Mouse (Mus musculus): ENCODE measurements around the gene Mgarp. TPM values are rescaled to one million over a fixed set of nuclear protein-coding genes. Genes with fewer than 3 reads are reported as not detected.
A peak's percentile ranks its signal among the peaks of the same experiment; 100 is the strongest.
"Not testable (repeated sequence)": the region's sequence is repeated elsewhere in the genome, so short reads cannot be mapped to it uniquely, and the experiment has no call there.

The Mgarp gene
- 14.0 and 14.5 TPM in 2 replicates for polyA plus RNA-seq (2016; fragmentation: Nextera tagmentation; extraction: Ambion mirVana)

DNA sequence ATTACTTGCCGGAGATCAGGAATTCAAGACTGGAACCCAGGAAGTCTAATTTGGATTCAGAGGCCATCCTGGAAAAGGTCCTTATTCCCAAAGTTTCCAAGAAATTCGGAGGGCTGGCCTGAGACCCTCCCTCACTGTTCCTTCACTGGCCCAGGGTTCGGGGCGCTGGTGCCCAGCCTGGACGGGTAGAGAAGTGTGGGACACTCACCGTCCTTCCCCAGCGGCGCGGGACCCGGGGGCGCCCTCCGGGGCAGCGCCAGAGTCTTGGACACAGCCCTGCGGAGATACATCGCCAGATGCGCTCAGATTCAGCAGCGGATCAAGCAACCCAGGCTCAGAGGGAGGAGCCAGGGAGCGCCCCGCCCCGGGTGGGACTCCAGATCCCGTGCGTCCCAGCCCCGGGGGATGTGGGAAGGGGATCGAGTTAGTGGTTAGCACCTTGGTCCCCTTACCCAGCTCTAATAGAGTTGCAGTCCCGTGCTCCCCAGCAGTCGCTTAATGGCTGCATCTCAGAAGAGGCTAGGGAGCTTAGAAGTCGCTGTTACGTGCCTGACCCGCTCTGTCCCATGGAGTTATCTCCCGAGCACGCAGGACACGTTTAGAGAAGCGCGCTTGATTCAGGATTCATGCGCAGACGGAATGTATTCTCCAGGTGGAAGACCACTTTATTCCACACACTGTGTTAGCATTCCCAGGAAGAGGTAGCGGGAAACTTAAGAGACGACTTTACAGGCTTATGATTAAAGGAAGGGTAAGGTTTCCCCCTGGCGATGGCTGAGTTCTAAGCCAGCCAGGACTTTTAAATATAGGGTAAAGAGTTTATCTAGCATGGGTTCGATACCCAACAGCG lies at the start of gene Mgarp:
Mgarp (minus strand) TSS at position 520 of the 850 bp plus-strand sequence.
- 1% methylated on average over 41 of the region's 41 CpGs for WGBS
- H3K27ac ChIP-seq (ENCODE audit: poor library complexity, severe bottlenecking), result no peak within 1 kb of the TSS

DNA sequence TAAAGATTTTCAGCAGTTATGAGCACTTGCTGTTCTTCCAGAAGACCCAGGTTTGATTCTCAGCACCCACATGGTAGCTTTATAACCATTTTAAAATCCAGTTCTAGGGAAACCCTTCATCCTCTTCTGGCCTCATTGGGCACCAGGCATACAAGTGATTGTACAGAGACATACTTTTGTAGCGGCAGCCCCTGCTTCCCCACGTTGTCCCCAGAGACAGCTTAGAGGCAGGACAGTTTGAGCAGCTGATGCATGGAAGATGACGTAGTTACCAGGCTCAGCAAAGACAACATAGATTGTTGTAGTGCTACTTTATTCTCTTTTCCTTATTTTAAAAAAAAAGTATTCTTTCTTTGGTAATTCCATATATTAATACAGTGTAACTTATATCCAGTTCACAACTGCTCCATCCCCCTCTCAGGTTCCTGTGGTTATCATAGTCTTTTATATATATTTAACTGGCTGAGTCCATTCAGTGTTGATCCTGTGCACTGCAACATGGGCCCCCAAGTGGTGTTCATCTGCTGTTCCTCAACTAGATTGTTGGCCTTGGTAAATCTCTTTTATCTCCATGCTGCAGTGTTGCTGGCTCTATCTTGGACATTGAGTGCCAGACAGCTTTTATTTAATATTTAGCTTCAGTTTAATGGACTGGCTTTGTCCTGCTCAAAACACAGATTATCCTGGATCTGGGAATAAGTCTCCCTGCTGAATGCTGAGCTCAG lies 38.5 kb upstream of the Mgarp start:
- ATAC-seq (ENCODE audit: insufficient number of reproducible peaks, low FRiP score), result no peak
- H3K4me1 ChIP-seq (replicated peaks), result 0 out of 2 replicates have a peak, but pooled peaks cover 3% of the 10 kb centered on the region
- H3K36me3 ChIP-seq, result peaks cover 9% of the 10 kb centered on the region; the same call in 1 of the 2 replicates
- H3K27me3 ChIP-seq (replicated peaks), result no peaks in the 10 kb centered on the region
- 87% methylated on average over 3 of the region's 3 CpGs for WGBS
- H3K9me3 ChIP-seq (replicated peaks), result no peaks in the 10 kb centered on the region
- H3K27ac ChIP-seq (ENCODE audit: poor library complexity, severe bottlenecking), result no peak overlapping the region
- no peak overlapping the region for H3K4me3 ChIP-seq
- H3K9ac ChIP-seq, result no peak overlapping the region
- H3K4me2 ChIP-seq, result no peak overlapping the region

More for the DNA sequence above, at the start of gene Mgarp:
- Histone ChIP-seq H3K4me1 (replicated peaks) (peaks cover 18% of the 10 kb centered on the region), H3K4me2 (peak within 1 kb of the TSS; percentile 85), H3K27me3 (replicated peaks) (0 out of 2 replicates have a peak, but pooled peaks cover 14% of the 10 kb centered on the region), H3K9ac (peak within 1 kb of the TSS; percentile 62), H3K4me3 (peak within 1 kb of the TSS; percentile 57), H3K36me3 (no peaks in the 10 kb centered on the region), H3K9me3 (replicated peaks) (no peaks in the 10 kb centered on the region)
- peak; percentile 74 for ATAC-seq (ENCODE audit: insufficient number of reproducible peaks, low FRiP score)

DNA sequence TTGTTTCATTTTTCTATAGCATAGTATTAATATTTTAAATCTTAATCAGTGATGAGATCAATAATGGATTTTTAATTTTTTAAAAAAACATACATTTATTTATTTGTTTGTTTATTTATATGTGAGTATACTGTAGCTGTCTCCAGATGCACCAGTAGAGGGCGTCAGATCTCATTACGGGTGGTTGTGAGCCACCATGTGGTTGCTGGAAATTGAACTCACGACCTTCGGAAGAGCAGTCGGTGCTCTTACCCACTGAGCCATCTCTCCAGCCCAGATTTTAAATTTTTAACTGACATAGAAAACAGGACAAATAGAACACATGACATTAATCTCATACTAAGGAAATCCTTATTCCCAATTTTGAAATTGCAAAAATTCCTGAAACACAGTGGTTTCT lies 37.8 kb upstream of the Mgarp start:
- H3K36me3 ChIP-seq; H3K4me2 ChIP-seq; H3K9ac ChIP-seq; H3K27ac ChIP-seq (ENCODE audit: poor library complexity, severe bottlenecking); H3K9me3 ChIP-seq (replicated peaks); H3K4me1 ChIP-seq (replicated peaks); H3K27me3 ChIP-seq (replicated peaks); H3K4me3 ChIP-seq; ATAC-seq (ENCODE audit: insufficient number of reproducible peaks, low FRiP score): not testable (repeated sequence)
- WGBS, result 87% methylated on average over 5 of the region's 5 CpGs

DNA sequence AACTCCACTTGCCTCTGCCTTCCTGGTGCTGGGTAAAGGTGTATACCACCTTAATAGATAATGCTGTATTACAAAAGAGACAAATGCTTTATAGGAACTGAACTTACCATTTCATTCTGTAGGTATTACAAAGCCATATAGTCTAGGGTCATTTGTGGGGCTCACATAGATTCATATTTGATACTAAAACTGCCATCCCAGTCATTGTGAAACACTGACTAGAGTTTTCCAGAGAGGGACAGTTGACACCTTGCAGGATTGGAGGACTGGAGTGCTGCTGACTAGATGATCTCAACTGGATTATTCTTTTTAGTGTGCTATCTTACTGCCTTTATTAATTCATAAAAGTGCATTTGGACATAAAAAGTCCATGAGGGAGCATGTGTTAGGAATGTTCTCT lies 28.9 kb upstream of the Mgarp start:
- no peak overlapping the region for H3K27ac ChIP-seq (ENCODE audit: poor library complexity, severe bottlenecking)
- H3K4me3 ChIP-seq, result no peak overlapping the region
- H3K9me3 ChIP-seq (replicated peaks), result no peaks in the 10 kb centered on the region
- no peak overlapping the region for H3K9ac ChIP-seq
- no peak for ATAC-seq (ENCODE audit: insufficient number of reproducible peaks, low FRiP score)
- H3K36me3 ChIP-seq, result 0 out of 2 replicates have a peak, but pooled peaks cover 3% of the 10 kb centered on the region
- H3K27me3 ChIP-seq (replicated peaks), result no peaks in the 10 kb centered on the region
- H3K4me1 ChIP-seq (replicated peaks), result peaks cover 4% of the 10 kb centered on the region
- no peak overlapping the region for H3K4me2 ChIP-seq

DNA sequence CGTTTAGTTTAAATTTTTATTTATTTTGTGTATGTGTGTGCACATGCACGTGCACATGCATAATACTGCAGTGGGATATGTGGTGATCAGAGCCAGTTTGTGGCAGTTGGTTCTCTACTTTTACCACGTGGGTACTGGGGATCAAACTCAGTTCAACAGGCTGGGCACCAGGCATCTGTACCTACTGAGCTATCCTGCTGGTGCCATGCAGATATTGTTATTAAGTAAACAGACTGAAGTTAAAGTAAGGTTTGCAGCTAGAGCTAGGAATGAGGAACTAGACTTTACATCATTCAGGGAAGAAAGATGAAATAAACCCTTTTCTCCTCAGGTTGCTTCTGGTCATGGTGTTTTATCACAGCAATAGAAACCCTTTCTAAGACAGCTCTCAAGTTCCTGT lies 25.4 kb upstream of the Mgarp start:
- H3K4me2 ChIP-seq, result no peak overlapping the region
- no peaks in the 10 kb centered on the region for H3K9me3 ChIP-seq (replicated peaks)
- H3K27me3 ChIP-seq (replicated peaks), result no peaks in the 10 kb centered on the region
- H3K4me3 ChIP-seq, result no peak overlapping the region
- H3K27ac ChIP-seq (ENCODE audit: poor library complexity, severe bottlenecking), result no peak overlapping the region
- WGBS, result 82% methylated on average over 3 of the region's 3 CpGs
- 0 out of 2 replicates have a peak, but pooled peaks cover 3% of the 10 kb centered on the region for H3K36me3 ChIP-seq
- ATAC-seq (ENCODE audit: insufficient number of reproducible peaks, low FRiP score), result no peak
- H3K9ac ChIP-seq, result no peak overlapping the region
- H3K4me1 ChIP-seq (replicated peaks), result peaks cover 15% of the 10 kb centered on the region

DNA sequence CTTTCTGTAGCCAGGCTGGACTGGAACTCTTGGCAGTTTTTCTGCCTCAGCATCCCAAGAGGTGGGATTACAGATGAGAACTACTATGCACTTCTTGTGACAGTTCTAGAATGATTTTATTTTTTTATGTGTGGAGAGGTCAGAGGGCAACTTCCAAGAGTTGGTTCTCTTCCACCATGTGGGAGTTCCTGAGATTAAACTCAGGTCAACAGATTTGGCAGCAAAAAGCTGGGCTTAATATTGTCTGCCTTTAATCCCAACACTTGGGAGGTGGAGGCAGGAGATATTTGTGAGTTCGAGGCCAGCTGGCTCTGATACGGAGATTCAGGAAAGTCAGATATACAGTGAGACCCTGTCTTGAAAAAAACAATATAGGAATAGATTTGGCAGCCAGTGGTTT lies 21.4 kb upstream of the Mgarp start:
- no peak for ATAC-seq (ENCODE audit: insufficient number of reproducible peaks, low FRiP score)
- Histone ChIP-seq H3K27ac (ENCODE audit: poor library complexity, severe bottlenecking) (no peak overlapping the region), H3K9ac (no peak overlapping the region), H3K36me3 (peaks cover 3% of the 10 kb centered on the region; the same call in 1 of the 2 replicates), H3K4me3 (0 out of 2 replicates have a peak overlapping the region, but pooled peaks have one; percentile 8), H3K4me1 (replicated peaks) (peaks cover 25% of the 10 kb centered on the region), H3K27me3 (replicated peaks) (no peaks in the 10 kb centered on the region), H3K9me3 (replicated peaks) (no peaks in the 10 kb centered on the region), H3K4me2 (peak overlapping the region; percentile 31)
- WGBS, result 50% methylated on average over 2 of the region's 2 CpGs

DNA sequence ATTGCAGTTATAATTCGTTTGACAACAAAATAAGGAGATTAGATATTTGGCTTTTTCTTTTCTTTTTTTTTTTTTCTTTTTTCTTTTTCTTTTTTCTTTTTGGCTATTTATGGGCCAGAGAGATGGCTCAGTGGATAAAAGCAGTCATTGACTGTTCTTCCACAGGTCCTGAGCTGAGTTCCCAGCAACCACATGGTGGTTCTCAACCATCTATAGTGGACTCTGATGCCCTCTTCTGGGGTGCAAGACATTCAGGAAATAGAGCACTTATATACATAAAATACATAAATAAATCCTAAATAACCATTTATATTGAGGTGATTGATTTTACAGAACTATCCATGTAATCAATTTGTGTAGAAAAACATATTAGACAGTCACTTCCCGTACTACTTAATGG lies 20.9 kb upstream of the Mgarp start:
- Histone ChIP-seq H3K4me2 (peak overlapping the region; percentile 85), H3K36me3 (peaks cover 3% of the 10 kb centered on the region; the same call in 1 of the 2 replicates), H3K4me1 (replicated peaks) (peaks cover 25% of the 10 kb centered on the region), H3K27me3 (replicated peaks) (no peaks in the 10 kb centered on the region), H3K27ac (ENCODE audit: poor library complexity, severe bottlenecking) (no peak overlapping the region), H3K4me3 (peak overlapping the region; percentile 88), H3K9ac (no peak overlapping the region), H3K9me3 (replicated peaks) (no peaks in the 10 kb centered on the region)
- WGBS, result 51% methylated on average over 2 of the region's 2 CpGs
- no peak for ATAC-seq (ENCODE audit: insufficient number of reproducible peaks, low FRiP score)

DNA sequence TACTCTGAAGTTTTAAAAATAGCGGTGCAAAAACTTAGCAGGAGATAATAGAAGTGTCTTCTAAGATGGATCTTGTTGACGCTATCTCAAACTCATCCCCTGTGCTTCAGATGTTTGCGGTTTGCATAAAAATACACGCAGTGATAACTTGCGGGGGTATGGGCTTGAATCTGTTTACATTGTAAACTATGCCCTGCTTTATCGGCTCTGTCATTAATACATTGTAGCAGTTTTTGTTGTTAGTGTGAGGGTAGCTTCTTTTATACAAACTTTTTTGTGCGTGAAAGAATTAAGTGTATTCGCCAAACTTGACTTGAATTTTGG lies 20.6 kb upstream of the Mgarp start:
- peak overlapping the region; percentile 85 for H3K4me2 ChIP-seq
- peak overlapping the region; percentile 94; the same call in 1 of the 2 replicates for H3K27ac ChIP-seq (ENCODE audit: poor library complexity, severe bottlenecking)
- peaks cover 3% of the 10 kb centered on the region; the same call in 1 of the 2 replicates for H3K36me3 ChIP-seq
- H3K4me1 ChIP-seq (replicated peaks), result peaks cover 25% of the 10 kb centered on the region
- no peak for ATAC-seq (ENCODE audit: insufficient number of reproducible peaks, low FRiP score)
- 10% methylated on average over 8 of the region's 8 CpGs for WGBS
- H3K4me3 ChIP-seq, result peak overlapping the region; percentile 88
- H3K27me3 ChIP-seq (replicated peaks), result no peaks in the 10 kb centered on the region
- peak overlapping the region; percentile 99 for H3K9ac ChIP-seq
- no peaks in the 10 kb centered on the region for H3K9me3 ChIP-seq (replicated peaks)

DNA sequence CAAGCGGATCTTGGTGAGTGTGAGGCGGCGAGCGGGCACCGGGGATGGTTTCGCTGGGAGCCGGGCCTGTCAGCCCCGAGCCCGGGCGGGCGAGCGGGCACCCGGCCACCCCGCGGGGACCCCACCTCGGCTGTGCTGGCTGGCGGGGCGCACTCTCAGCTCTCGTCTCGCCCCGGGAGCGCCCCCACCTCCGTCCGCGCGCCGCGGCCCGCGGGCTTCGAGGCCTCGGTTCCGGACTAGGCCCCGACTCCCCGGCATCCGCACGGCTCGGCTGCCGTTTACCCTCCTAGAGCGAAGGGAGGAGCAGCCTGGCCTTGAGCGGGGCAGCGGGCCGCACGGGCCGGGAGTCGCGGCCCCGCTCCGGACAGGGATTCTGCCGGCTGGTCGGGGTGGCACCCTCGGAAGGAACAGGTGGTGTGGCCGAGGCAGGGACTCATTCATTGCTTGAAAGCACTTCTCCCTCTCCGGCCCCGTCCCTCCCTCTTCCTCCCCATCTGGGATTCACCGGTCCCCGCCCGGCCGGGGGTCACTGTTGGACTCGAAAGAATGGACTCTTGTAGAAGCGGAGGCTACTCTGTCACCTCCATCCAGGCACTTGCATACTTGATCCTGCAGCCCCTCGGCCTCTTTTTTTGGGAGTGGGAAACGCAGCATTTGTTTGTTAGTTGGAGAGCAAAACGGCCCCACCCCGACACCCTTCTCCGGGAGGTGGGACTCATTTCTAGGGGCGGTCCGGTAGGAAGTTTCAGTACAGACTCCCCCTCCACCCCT lies 20.0 kb upstream of the Mgarp start:
- Histone ChIP-seq H3K4me1 (replicated peaks) (peaks cover 25% of the 10 kb centered on the region), H3K27me3 (replicated peaks) (no peaks in the 10 kb centered on the region), H3K4me2 (peak overlapping the region; percentile 85), H3K4me3 (peak overlapping the region; percentile 88), H3K27ac (ENCODE audit: poor library complexity, severe bottlenecking) (peak overlapping the region; percentile 94), H3K9me3 (replicated peaks) (no peaks in the 10 kb centered on the region), H3K36me3 (peaks cover 3% of the 10 kb centered on the region; the same call in 1 of the 2 replicates), H3K9ac (peak overlapping the region; percentile 99)
- ATAC-seq (ENCODE audit: insufficient number of reproducible peaks, low FRiP score), result peak; percentile 67
- under 1% methylated on average over 61 of the region's 68 CpGs for WGBS

DNA sequence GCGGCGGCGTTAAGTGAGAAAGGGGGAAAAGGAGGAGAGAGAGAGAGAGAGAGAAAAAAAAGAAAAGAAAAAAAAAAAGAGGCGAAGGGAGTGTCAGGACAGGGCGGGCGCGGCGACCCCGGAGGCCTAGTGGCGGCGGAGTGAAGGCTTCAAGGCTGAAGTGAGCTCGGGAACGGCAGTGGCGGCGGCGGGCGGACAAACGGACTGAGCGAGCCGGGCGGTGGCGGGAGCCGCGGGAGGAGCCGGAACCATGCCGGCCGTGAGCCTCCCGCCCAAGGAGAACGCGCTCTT lies 19.5 kb upstream of the Mgarp start:
- Histone ChIP-seq H3K4me1 (replicated peaks) (peaks cover 23% of the 10 kb centered on the region), H3K27me3 (replicated peaks) (no peaks in the 10 kb centered on the region), H3K27ac (ENCODE audit: poor library complexity, severe bottlenecking) (peak overlapping the region; percentile 94), H3K36me3 (peaks cover 1% of the 10 kb centered on the region; the same call in 1 of the 2 replicates), H3K9me3 (replicated peaks) (no peaks in the 10 kb centered on the region), H3K4me2 (peak overlapping the region; percentile 85), H3K4me3 (peak overlapping the region; percentile 88), H3K9ac (peak overlapping the region; percentile 99)
- ATAC-seq (ENCODE audit: insufficient number of reproducible peaks, low FRiP score), result peak; percentile 68
- 0% methylated on average over 28 of the region's 30 CpGs for WGBS
